Mouse (Mus musculus) thymus, postnatal 14 days (tissue): ENCODE data around the gene Marc1.

Experiments
- DNase-seq: peaks from one replicate; pipeline ENCODE4 v3.0.0; 2021

Marc1 gene

DNA sequence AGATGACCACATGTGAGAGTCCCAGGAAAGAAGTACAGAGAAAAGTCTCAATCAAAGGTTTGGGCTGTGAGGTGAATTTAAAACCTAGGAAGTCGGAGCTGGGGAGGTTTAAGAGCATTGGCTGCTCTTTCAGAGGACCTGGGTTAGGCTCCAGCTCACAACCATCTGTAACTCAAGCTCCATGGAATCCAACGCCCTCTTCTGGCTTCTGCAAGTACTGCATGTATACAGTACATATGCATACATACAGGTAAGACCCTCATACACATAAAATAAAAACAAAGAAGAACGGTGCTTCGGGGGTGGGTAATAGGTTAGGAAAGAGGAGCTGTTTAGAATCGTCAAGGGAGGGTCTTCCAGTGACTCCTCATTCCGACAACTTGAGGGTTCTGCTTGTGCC is 6.7 kb upstream of the Marc1 start:
- DNase-seq, result no peak

- DNase-seq, result no peak
Observed at GRCm38 (mm10) chr1:184811716-184812250, 670 bp upstream of the Marc1 start.

DNA sequence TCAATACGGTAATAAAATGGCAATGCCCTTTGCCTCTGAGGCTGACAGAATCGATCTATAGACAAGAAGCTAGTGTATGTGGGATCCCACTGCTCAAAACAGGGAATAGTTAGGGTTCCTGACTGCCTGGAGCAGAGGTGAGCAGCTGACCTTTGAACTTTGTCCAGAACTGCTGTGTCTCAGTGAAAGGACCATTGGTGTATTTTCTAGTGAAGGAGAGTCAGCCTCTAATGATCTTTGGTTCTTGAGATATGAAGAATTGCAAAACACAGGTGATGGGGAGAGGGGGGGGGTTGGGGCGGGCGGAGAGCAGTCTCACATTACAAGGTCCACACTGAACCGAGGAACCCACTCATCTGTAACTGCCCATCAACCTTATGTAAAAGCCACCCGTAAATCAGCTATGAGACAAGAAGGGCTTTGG is 1.5 kb downstream of the Marc1 start:
- DNase-seq, result no peak

GRCm38 (mm10) chr1:184808418-184809012 is 2.6 kb downstream of the Marc1 start:
- DNase-seq, result no peak

DNA sequence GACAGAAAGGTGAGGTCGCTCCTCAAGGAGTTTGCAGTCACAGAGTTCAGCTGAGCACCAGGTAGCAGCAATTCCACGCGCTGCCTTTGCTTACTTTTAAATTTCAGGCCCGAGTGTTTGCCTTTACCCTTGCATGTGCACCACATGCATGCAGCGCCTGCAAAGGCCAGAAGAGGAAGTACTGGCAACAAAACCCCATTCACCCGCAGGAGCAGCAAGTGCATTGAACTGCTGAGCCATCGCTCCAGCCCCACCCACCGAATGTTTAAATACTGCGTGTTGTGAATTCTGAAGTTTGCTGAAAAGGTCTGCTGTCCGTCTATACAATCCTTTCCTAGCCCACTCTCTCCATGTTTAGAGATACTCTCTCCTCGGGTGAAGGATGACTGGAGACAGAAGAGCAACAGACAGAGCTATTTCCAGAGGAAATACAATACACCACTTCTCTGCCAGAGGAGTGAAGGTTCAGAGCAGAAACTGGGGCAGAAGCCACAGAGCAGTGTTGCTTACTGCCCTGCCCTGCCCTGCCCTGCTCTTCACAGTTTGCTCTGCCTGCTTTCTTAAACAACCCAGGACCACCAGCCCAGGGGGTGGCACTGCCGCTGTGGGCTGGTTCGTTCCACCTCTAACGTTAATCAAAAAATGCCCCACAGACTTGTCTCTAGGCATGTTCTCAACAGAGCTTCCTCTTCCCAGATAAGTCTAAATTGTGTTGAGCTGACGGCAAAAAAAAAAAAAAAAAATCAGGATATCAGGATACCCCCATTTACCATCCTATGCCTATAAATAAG is 3.3 kb downstream of the Marc1 start:
- peak; percentile 40 for DNase-seq

- DNase-seq, result no peak
Observed at GRCm38 (mm10) chr1:184807123-184807522, 4.0 kb downstream of the Marc1 start.

- no peak for DNase-seq
Observed at GRCm38 (mm10) chr1:184805749-184806148, 5.4 kb downstream of the Marc1 start.

DNA sequence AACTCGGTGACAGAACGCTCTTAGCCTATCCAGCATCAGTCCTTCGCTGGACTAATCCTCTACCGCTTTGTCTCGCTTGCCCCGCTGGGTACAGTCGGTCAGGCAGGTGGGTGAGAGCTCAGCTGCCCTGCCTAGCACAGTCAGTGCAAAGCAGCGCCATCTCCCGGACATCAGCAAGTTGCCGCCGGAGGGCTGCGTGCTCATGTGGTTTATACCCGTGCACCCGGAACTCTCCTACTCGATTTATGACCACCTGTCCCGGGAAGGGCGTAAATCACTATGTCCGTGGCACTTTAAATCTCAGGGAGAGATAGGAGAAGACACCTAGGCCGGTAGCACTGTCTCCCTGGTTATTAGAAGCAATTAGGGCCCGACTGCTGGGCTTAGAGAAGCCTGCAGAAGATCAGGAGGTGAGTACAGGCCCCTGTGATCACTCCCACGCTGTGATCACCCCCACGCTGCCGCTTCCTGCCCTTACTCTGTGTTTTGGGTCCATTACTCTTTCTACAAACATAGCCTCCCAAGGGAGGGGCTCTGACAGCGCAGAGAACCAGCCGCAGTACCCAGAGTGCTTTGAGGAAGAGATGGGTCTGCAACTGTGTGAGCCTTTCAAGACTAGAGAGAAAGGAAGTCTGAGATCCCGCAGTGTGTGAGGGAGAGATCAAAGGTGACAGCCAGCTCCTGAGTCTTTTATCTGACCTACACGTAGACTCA is 17.8 kb downstream of the Marc1 start:
- peak; percentile 87 for DNase-seq

- peak; percentile 51 for DNase-seq
Observed at GRCm38 (mm10) chr1:184791109-184791508, 20.0 kb downstream of the Marc1 start.

GRCm38 (mm10) chr1:184786376-184787151 is 24.5 kb downstream of the Marc1 start:
- DNase-seq, result peak; percentile 15

DNA sequence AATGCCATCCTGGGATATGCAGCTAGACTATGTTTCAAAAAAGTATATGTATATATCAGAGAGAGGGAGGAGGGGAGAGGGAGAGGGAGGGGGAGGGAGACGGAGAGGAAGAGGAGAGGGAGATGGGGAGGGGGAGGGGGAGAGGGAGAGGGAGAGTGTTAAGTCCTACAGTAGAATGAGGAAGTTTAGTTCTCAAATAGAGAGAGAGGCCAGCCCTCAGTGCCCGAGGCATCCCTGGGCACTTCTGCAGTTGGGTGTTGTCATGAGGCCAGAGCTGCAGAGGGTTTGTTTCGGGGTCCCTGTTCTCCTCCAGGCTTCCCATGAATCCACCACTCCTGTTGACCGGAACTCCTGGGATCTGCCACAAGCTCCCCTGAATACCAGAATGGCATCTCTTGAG is 27.5 kb downstream of the Marc1 start:
- DNase-seq, result no peak

DNA sequence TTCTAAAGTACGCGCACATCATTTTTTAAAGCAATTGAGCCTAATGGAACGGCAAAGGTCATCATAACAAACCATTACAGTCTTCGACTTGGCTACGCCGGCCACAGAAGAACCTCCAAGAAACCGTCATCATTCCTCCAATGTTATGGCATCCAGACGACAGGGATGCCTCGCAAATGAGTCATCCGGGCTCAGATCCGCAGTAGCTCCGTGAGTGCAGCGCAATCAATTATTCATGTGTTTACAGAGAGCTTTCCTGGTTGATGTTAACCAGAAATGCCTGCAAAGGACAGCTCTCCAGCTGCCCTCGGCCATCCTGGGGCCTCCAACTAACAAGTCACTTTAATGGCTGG is 29.0 kb downstream of the Marc1 start:
- no peak for DNase-seq

- no peak for DNase-seq
Observed at GRCm38 (mm10) chr1:184781286-184782160, 29.6 kb downstream of the Marc1 start.

- no peak for DNase-seq
Observed at GRCm38 (mm10) chr1:184778157-184778556, 33.0 kb downstream of the Marc1 start.

DNA sequence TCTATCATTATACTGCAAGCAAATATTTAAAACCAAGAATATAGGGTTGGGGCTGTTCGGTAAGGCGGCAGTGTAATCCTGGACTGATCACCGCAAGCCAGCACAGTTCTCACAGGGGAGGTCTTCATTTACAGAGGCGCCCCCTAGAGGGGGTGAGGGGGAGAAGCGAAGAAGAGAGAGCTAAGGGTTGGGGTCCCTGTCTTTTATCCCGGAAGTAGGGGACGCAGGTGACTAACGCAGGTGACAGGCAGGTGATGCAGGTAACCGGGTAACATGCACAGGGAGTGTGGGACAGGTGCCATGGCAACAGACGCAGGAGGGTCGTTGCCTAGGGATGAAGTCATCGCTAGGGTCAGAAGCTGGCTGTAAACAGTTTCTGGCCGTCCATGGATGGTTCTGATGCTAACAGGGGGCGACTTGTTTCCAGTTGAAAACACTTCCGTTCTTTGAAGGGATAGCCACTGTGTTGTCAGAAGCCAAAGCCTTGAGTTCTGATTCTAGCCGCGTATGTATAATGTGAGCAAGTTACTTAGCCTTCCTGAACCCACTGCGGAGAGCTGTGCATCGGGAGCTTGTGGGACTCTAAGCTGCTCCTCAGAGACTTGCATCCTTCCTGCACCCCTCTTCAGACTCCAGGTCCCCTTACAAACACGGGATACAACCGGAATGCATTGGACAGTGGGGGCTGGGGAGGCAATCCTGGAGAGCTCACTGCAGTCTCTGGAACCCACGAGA is 33.9 kb downstream of the Marc1 start:
- DNase-seq, result no peak

DNA sequence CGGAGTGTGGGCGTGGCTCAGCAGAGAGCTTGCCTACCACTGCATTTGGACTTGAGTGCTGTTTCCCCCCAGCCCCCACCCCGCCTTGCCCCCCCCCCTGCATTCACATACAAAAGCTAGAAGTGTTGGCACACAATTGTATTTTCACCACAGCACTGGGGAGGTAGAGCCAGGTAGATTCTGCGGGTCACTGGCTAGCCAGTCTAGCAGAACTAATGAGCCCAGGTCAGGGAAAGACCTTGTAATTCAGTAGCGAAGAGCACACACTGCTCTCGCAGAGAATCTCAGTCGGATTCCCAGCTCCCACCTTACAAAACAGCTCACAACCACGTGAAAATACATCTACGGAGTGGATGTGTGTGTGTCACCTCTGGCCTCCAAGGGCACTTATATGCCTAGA is 35.8 kb downstream of the Marc1 start:
- no peak for DNase-seq

DNA sequence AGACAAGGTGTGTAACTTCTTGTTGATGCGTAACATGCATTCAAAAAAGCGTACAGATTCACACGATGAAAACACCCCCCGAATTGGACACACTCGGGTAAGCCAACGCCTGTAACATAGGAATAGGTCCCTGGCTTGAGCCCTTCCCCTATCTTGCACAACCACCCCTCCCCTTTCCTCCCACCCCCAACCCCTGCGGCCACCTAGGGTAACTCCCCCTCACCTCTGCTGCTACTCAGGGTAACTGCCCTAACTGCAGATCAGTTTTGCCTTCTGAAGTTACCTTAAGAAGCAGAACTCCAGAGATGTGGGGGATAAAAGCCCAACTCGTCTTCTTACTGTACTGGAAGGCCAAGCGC is 39.2 kb downstream of the Marc1 start:
- DNase-seq, result no peak

DNA sequence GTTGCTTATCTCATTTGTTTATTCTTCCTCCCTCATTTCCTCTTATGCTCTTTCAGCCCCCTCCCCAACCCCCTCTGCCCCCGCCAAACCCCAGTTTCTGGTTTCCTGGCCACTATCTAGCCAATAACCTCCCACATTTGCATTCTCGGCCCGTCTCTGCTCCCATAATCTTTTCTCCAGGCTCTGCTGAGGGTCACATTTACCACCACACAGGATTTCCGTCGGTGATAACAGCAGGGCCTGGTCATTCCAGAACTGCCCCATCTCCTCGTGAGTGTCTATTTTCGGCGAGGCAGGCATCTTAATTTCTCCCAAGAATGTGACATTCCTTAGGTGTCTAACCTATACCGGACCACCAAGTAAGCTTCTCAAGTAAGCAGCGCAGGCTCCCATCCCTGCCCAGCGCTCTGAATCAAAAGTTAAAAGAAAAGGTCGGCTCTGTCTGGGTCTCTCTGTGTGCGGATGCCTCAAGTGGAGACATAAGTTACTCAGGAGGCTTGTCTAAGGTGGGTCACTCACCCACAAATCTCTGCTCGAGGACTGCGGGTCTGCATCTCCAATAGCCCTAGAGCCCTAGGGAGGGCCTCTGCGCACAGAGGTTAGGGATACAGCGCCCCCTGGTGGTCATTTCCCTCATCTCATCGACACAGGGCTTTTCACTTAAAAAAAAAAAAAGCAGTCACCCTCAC is 39.8 kb downstream of the Marc1 start:
- peak; percentile 76 for DNase-seq

GRCm38 (mm10) chr1:184763866-184764265 is 47.2 kb downstream of the Marc1 start:
- no peak for DNase-seq

GRCm38 (mm10) chr1:184762941-184763340 is 48.2 kb downstream of the Marc1 start:
- no peak for DNase-seq

DNA sequence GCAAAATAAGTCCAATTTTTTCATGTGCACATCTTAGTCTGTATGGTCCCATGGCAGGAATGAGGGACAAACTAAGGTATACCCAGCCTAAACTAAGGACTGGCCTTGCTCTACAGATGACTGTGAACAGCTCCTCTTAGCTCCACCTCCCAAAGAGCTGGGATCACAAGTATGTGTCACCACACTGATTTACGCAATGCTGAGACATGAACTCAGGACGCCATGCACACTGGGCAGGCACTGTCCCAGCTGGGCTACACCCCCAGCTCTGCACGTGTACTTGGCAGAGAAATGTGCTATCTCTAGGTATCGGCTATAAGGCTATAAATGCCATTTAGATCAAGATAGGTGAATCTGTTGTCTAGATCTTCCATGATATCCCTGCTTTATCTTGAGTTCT is 49.1 kb downstream of the Marc1 start:
- no peak for DNase-seq
